Mouse (Mus musculus) embryo, embryonic 10.5 days (tissue): ENCODE data around the gene Ywhah.
"Not testable (repeated sequence)": the region's sequence is repeated elsewhere in the genome, so short reads cannot be mapped to it uniquely, and the experiment has no call there.

Experiments
- DNase-seq: peaks from one replicate; pipeline ENCODE4 v3.0.0-alpha.2; 2015; ENCODE audit warnings: low spot score

Gene Ywhah

GRCm38 (mm10) chr5:33011132-33012106 is 7.2 kb upstream of the Ywhah start:
- DNase-seq: no peak

GRCm38 (mm10) chr5:33014096-33014495 is 4.5 kb upstream of the Ywhah start:
- no peak for DNase-seq

GRCm38 (mm10) chr5:33015579-33015978 is 3.0 kb upstream of the Ywhah start:
- DNase-seq: no peak

GRCm38 (mm10) chr5:33018189-33018560 is 441 bp upstream of the Ywhah start:
- no peak for DNase-seq

GRCm38 (mm10) chr5:33019426-33019821 is 808 bp downstream of the Ywhah start:
- DNase-seq: peak; percentile 58

GRCm38 (mm10) chr5:33021622-33022021 is 3.0 kb downstream of the Ywhah start:
- DNase-seq: no peak

- no peak for DNase-seq
These were observed 4.7 kb downstream of the Ywhah start for GRCm38 (mm10) chr5:33023337-33023736.

GRCm38 (mm10) chr5:33024474-33024873 is 5.9 kb downstream of the Ywhah start:
- DNase-seq: no peak

- no peak for DNase-seq
These were observed 10.0 kb downstream of the Ywhah start for GRCm38 (mm10) chr5:33028656-33029055.

- peak; percentile 54 for DNase-seq
These were observed 12.0 kb downstream of the Ywhah start for GRCm38 (mm10) chr5:33030425-33031175.

- DNase-seq: no peak
These were observed 13.6 kb downstream of the Ywhah start for GRCm38 (mm10) chr5:33032036-33032773.

- DNase-seq: peak; percentile 89
These were observed 14.5 kb downstream of the Ywhah start for GRCm38 (mm10) chr5:33033121-33033520.

- DNase-seq: not testable (repeated sequence)
These were observed 15.0 kb downstream of the Ywhah start for GRCm38 (mm10) chr5:33033633-33034032.

GRCm38 (mm10) chr5:33034100-33034499 is 15.5 kb downstream of the Ywhah start:
- peak; percentile 44 for DNase-seq

- DNase-seq: no peak
These were observed 16.3 kb downstream of the Ywhah start for GRCm38 (mm10) chr5:33034916-33035315.

GRCm38 (mm10) chr5:33038656-33039509 is 20.3 kb downstream of the Ywhah start:
- DNase-seq: no peak

- peak; percentile 86 for DNase-seq
These were observed 20.9 kb downstream of the Ywhah start for GRCm38 (mm10) chr5:33039510-33039911.

GRCm38 (mm10) chr5:33040735-33041134 is 22.1 kb downstream of the Ywhah start:
- not testable (repeated sequence) for DNase-seq

- no peak for DNase-seq
These were observed 24.8 kb downstream of the Ywhah start for GRCm38 (mm10) chr5:33043397-33043796.

- DNase-seq: no peak
These were observed 26.2 kb downstream of the Ywhah start for GRCm38 (mm10) chr5:33044636-33045315.

GRCm38 (mm10) chr5:33045316-33045705 is 26.7 kb downstream of the Ywhah start:
- no peak for DNase-seq
